Mouse (Mus musculus) small intestine, adult 2 months (tissue): ENCODE results near the gene Fxyd1. TPM values are rescaled to one million over a fixed set of nuclear protein-coding genes. Genes with fewer than 3 reads are reported as not detected.
A peak's percentile ranks its signal among the peaks of the same experiment; 100 is the strongest.

Source experiments
- H3K27ac ChIP-seq: fragments of 200-500 bp; 2 replicates; pipeline ENCODE4 v1.5.1; 2012; ENCODE audit warnings: low read depth, low read length, control low read depth, inconsistent platforms; ENCODE audit not compliant: insufficient read depth
- H3K27me3 ChIP-seq: fragments of 200-500 bp; 2 replicates; pipeline ENCODE4 v1.6.1; 2012; ENCODE audit warnings: mild to moderate bottlenecking, moderate library complexity, low read length, inconsistent platforms; ENCODE audit not compliant: control insufficient read depth, insufficient read depth
- H3K36me3 ChIP-seq: fragments of 200-500 bp; 2 replicates; pipeline ENCODE4 v1.6.1; 2012; ENCODE audit warnings: mild to moderate bottlenecking, low read length, control low read depth, inconsistent platforms; ENCODE audit not compliant: control insufficient read depth, insufficient read depth
- H3K4me1 ChIP-seq: fragments of 200-500 bp; 2 replicates; pipeline ENCODE4 v1.6.1; 2012; ENCODE audit warnings: low read length, inconsistent platforms, mixed read lengths; ENCODE audit not compliant: control insufficient read depth, insufficient read depth, insufficient read length
- H3K4me3 ChIP-seq: fragments of 200-500 bp; 2 replicates; pipeline ENCODE4 v1.5.1; 2012; ENCODE audit warnings: low read depth, mild to moderate bottlenecking, control low read depth, inconsistent platforms, low read length, moderate library complexity
- CTCF ChIP-seq: fragments of 200-500 bp; IDR thresholded peaks from 2 replicates; pipeline ENCODE4 v1.5.1; 2012; ENCODE audit warnings: low read depth, mild to moderate bottlenecking, control low read depth, inconsistent platforms, low read length, moderate library complexity, mixed read lengths; ENCODE audit not compliant: insufficient replicate concordance, insufficient read length; ENCODE audit errors: extremely low read depth
- POLR2A ChIP-seq: fragments of 200-500 bp; IDR thresholded peaks from 2 replicates; pipeline ENCODE4 v1.6.1; 2012; ENCODE audit warnings: low read depth, mild to moderate bottlenecking, control low read depth, inconsistent platforms, low read length, moderate library complexity
- WGBS: fragments of 180-500 bp; shearing (Covaris S2); methylation state at CpG from one replicate; pipeline ENCODE4 v1.1.7; 2018; 5-methylcytosine and 5-hydroxymethylcytosine counted together
- polyA plus RNA-seq: library from polyadenylated mRNA; depleted of rRNA; stranded (reverse); fragments of >200 nt; gene quantifications from 2 replicates; pipeline ENCODE4 v1.2.3, GENCODE M21; 2012

The Fxyd1 gene
- polyA plus RNA-seq, 1 experiment: 41.4 TPM

DNA sequence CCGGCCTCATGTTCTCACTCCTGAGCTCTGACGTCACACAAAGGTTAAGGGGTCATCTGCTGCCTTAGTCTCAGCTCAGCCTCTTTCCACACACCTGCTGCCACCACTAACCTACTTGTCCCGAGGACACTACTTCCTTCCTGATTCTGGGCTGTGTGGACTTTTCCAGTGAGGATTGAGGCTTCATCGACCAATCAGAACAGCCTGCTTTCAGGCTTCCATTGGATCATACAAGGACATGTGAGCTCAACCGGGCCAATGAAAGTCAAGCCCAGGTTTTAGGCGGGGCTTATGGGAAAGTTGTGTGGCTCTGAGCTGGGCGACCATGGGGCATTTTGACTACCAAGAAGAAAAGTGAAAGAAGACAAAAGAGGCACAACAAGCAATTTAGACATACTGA is 20.1 kb downstream of the Fxyd1 start:
- Histone ChIP-seq H3K36me3 (no peaks in the 10 kb centered on the region), H3K27ac (no peak overlapping the region), H3K4me3 (no peak overlapping the region), H3K4me1 (no peaks in the 10 kb centered on the region; the same call in 1 of the 2 replicates), H3K27me3 (0 out of 2 replicates have a peak, but pooled peaks cover 3% of the 10 kb centered on the region)
- TF ChIP-seq CTCF (no peak), POLR2A (no peak)
- 59% methylated on average over 7 of the region's 7 CpGs for WGBS

DNA sequence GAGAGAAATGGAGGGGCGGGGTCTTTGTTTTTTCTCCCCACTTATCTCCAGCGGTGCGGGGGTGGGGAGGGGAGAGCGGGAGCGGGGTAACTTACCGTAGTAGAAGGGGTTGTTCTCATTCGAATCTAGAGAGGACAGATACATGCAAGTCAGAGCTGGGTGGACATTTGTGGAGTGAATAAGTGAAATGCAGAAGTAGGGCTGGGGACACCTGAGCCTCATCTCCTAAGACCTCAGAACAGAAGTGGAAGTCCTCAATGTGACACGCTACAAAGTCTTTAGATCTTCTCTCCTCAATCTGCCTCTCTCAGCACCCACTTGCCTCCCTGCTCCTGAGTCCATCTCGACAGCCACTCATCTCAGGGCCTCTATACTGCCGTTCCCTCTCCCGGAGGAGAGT is 21.7 kb downstream of the Fxyd1 start:
- no peaks in the 10 kb centered on the region for H3K36me3 ChIP-seq
- WGBS: 82% methylated on average over 11 of the region's 11 CpGs
- no peaks in the 10 kb centered on the region for H3K27me3 ChIP-seq
- no peaks in the 10 kb centered on the region for H3K4me1 ChIP-seq
- H3K4me3 ChIP-seq: no peak overlapping the region
- H3K27ac ChIP-seq: no peak overlapping the region
- TF ChIP-seq CTCF (no peak), POLR2A (no peak)

DNA sequence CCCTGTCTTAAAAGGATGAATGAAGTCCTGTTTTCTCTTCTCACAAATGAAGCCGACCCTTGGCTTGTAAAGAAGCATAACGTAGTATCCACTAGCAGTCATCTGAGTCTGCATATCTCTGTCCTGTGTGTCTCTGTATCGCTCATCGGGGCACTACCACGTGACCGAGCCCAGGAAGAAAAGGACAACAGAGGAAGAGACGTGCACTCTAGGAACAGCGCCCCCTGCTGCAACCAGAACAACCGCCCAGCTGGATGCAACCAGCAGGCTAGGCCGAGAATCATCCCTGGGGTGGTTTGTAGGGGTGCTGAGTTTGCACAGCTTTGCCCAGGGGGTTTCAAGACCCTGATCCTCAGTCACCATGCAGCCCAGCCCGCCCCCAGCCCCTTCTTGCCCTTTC is 22.2 kb downstream of the Fxyd1 start:
- WGBS: 54% methylated on average over 11 of the region's 11 CpGs
- Histone ChIP-seq H3K4me3 (no peak overlapping the region), H3K36me3 (no peaks in the 10 kb centered on the region), H3K27ac (peak overlapping the region; percentile 69; the same call in 1 of the 2 replicates), H3K4me1 (no peaks in the 10 kb centered on the region), H3K27me3 (no peaks in the 10 kb centered on the region)
- no peak for TF ChIP-seq POLR2A
- TF ChIP-seq CTCF: peak; percentile 33; the same call in 1 of the 2 replicates

DNA sequence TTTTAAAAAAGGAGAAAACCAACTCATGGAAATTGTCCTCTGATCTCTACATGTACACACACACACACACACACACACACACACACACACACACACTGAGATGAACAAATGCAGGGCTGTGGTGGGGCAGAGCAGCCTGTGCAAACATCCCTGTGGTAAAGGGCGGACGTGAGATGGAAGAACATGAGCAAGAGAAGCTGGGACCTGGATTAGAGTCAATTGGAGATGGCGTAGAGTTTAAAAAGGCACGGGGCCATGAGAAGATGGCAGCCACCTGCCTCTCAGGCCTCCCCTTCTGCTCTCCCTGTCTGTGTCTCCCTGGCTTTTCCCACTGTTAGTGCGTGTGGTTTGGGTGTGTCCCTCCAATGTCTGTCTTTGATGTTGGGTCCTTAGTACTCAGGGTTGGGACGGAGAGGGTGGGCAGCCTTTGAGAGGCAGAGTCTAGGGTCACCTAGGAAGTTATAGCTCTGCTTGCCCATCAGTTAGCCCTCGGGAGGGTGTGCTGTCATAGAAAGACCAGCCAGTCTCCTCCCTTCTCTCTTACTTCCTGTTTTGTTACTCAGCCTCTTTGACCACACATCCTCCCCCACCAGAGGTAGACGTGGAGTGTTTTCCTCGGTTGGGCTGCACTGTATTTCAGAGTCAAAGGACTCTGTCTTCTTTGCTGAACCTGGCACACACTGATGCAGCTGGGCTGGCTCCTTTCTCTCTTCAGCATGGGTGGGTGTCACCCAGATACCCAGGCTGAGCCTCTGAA is 23.4 kb downstream of the Fxyd1 start:
- H3K27ac ChIP-seq: peak overlapping the region; percentile 69
- WGBS: 48% methylated on average over 9 of the region's 9 CpGs
- H3K27me3 ChIP-seq: no peaks in the 10 kb centered on the region
- H3K36me3 ChIP-seq: no peaks in the 10 kb centered on the region
- H3K4me1 ChIP-seq: no peaks in the 10 kb centered on the region
- H3K4me3 ChIP-seq: no peak overlapping the region
- no peak for TF ChIP-seq POLR2A
- no peak for TF ChIP-seq CTCF

DNA sequence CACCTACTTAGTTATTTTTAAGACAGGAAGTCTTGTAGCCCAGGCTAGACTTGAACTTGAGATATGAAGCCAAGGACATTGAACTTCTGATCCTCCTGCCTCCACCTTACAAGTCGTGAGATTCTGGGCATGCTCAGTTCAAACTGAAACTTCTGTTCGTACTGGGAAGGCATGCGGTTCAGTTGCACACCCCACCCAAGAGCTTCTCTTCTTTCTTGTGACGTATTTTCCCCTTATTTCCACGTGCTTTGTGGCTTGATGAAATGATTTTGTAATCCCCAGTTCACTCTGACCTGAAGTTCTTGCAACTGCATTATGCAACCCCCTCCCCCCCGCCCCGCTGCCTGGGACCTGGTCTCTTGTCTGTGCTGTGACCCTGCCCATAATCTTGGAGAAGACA is 25.3 kb downstream of the Fxyd1 start:
- H3K4me1 ChIP-seq: no peaks in the 10 kb centered on the region
- no peaks in the 10 kb centered on the region for H3K36me3 ChIP-seq
- WGBS: 80% methylated on average over 7 of the region's 7 CpGs
- H3K4me3 ChIP-seq: no peak overlapping the region
- TF ChIP-seq POLR2A (no peak), CTCF (no peak)
- H3K27me3 ChIP-seq: no peaks in the 10 kb centered on the region
- no peak overlapping the region for H3K27ac ChIP-seq

DNA sequence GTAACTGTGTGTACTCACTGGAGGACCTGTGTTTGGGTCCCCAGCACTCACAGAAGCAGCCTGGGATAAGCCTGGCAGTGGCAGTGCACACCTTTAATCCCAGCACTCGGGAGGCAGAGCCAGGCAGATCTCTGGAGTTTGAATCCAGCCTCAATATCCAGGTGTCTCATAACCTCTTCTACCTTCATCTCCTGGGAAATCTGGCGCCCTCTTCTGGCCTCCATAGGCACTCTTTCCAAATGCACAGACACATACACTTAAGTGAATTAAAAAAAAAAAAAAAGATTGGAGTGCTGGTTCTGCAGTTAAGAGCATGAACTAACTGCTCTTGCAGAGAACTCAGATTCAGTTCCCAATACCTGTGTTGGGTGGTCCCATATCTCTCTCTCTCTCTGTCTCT is 26.3 kb downstream of the Fxyd1 start:
- Histone ChIP-seq H3K27me3 (no peaks in the 10 kb centered on the region), H3K4me3 (no peak overlapping the region), H3K27ac (no peak overlapping the region), H3K4me1 (no peaks in the 10 kb centered on the region), H3K36me3 (no peaks in the 10 kb centered on the region)
- no peak for TF ChIP-seq POLR2A
- no peak for TF ChIP-seq CTCF
- WGBS: 78% methylated on average over 2 of the region's 2 CpGs

DNA sequence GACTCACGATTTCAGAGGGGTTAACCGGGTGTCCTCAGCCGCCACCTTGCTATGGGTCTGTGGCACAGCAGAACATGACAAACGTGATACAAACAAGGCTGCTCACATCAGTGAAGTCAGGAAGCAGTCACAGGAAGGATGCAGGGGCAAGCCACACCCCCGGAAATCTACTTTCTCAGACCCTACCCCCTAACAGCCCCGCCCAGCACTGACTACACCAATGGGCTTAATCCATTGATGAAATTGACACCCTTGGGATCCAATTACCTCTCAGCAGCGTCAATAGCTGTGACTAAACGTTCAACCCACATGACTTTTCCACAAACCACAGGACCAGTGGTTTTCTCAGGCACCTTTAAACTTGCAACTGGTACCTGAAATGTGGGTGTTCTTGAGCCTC is 28.4 kb downstream of the Fxyd1 start:
- no peaks in the 10 kb centered on the region for H3K4me1 ChIP-seq
- 66% methylated on average over 8 of the region's 8 CpGs for WGBS
- H3K4me3 ChIP-seq: no peak overlapping the region
- H3K27me3 ChIP-seq: no peaks in the 10 kb centered on the region
- no peaks in the 10 kb centered on the region for H3K36me3 ChIP-seq
- H3K27ac ChIP-seq: no peak overlapping the region
- TF ChIP-seq CTCF (no peak), POLR2A (no peak)
